Mouse (Mus musculus) lung, postnatal 36 days (tissue): ENCODE measurements around the gene Cpt1c.

Experiments
- DNase-seq: peaks from one replicate; pipeline ENCODE4 v3.0.0; 2022; ENCODE audit warnings: mixed read lengths

Gene Cpt1c

DNA sequence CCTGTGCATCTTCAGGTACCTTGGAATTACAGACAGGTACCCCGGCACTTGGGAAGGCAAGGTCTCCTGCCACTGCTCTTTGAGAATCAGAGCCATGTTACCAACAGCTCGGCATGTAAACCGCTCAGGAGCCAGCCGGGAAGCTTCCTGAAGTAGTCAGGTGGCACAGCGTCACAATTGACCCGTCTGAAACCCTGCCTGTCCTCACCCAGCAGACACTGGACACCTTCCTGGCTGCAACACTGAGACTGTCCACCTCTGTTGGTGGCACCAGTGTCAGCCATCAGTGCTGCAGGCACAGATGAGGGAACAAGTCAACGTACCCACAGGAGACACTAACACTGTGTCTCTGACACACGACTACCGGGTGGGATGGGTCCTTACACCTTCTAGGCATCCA is 59.3 kb downstream of the Cpt1c start:
- DNase-seq: no peak

DNA sequence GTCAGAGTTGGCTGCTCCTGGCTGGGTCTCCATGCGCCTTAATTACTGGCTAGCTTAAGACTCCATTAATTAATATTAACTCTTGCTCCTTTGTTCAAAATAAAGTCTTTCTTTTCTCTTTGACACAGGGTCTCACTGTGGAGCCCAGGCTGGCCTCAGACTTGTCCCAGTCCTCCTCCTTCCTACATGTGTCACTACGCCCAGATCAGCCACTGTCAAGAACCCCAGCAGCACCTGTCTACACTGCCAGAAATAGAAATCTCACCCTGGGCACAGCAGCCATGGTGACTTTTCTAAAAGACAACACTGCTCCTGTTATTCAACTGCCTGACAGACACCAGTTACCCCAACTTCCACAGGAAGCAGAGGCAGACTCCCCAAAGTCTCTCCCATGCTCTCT is 60.3 kb downstream of the Cpt1c start:
- no peak for DNase-seq
